Mouse (Mus musculus): Measurements from ENCODE around the gene Dusp28. TPM values are rescaled to one million over a fixed set of nuclear protein-coding genes. Genes with fewer than 3 reads are reported as not detected.

Dusp28 gene
- polyA plus RNA-seq (2012; ENCODE audit: low replicate concordance), result 14.8 TPM in 2 replicates

GRCm38 (mm10) chr1:92906779-92907631, at the start of gene Dusp28:
Gene Dusp28, plus strand, starts transcription at chr1:92906981.

GRCm38 (mm10) chr1:92902786-92903185, 4.0 kb upstream of the Dusp28 start, which contains the start of gene Ankmy1:
Gene Ankmy1, minus strand, starts transcription at chr1:92902906.

DNA sequence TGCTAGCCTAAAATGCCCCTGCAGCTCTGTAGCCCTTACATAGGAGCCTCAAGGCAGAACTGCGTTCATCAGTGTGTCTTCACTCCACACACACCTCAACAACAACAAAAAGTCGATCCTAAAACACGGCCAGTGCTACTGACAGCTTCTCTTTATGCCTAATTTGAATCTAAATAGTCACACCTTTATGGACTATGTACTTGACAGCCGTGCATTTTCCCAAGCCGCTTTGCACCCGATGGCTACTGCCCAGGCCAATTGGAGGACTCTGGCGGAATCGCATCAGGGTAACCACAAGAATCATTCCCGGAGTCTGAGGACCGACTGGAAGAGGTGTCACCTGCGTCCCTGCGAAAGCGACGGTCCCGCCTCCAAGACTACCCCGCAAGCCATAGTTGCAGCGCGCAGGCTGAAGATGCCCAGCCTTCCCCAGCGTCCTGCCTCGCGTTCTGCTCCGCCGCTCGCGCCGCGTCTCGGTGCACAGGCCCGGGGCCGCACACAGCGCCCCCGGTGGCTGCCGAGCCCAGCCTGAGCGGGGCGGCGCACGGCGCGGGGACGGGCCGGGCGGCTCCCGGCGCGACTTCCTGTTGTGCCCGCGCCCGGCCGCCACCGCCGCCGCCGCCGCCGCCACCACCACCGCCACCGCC, 3.6 kb downstream of the Dusp28 start, which contains the start of gene Rnpepl1:
TSS of gene Rnpepl1 (plus strand) at position 545 of the 647 bp plus-strand sequence.

DNA sequence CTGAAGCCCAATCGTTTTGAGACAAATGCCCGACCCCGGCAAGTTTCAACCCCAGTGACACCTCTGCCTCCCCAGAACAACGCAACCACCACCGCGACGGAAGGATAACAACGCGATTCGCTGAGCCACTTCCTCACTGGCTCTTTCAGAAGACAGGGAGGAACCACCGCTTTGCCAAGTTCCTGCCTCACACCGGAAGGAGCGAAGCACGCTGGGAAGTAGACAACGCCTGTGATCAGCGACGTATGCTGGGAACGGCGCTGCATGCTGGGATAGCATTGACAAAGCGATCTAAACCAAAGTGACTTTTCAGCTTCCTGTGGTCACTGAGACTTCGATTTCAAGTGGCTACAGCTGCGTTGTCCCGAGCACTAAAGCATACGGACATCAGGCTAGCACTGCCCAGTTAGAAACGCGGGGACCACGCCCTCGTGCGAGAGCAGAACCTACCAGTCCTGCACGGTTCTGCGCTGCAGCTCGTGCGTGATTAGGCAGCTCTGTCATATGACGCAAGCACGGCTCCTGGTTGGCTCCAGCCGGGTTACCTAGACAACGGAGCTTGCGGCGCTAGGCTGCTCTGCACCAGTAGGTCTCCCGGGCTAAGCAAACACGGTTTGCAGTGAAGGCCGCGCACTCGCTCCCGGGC, 27.5 kb downstream of the Dusp28 start, which contains the start of gene Capn10:
TSS of gene Capn10 (plus strand) at position 195 of the 646 bp plus-strand sequence.

GRCm38 (mm10) chr1:92950607-92951006, 43.8 kb downstream of the Dusp28 start, which contains the start of gene Gpr35:
Gene Gpr35, plus strand, starts transcription at chr1:92950865.

Other genes starting within 250 kb of the Dusp28 start
- gene Gpc1, start 75.3 kb upstream of the Dusp28 start, polyA plus RNA-seq (2012; ENCODE audit: low replicate concordance), result 11.9 and 27.8 TPM in 2 replicates
- 0.30 and 0.40 TPM in 2 replicates for gene Ankmy1, start 4.1 kb upstream of the Dusp28 start, polyA plus RNA-seq (2012; ENCODE audit: low replicate concordance)
- 264 and 516 TPM in 2 replicates for gene Rnpepl1, start 3.8 kb downstream of the Dusp28 start, polyA plus RNA-seq (2012; ENCODE audit: low replicate concordance)
- gene Capn10, start 27.4 kb downstream of the Dusp28 start, polyA plus RNA-seq (2012; ENCODE audit: low replicate concordance), result 13.9 and 21.5 TPM in 2 replicates
- gene Gpr35, start 43.9 kb downstream of the Dusp28 start, polyA plus RNA-seq (2012; ENCODE audit: low replicate concordance), result 5.8 and 12.5 TPM in 2 replicates
- not detected in 2 replicates for gene Aqp12, start 99.4 kb downstream of the Dusp28 start, polyA plus RNA-seq (2012; ENCODE audit: low replicate concordance)
- 0.19 and 0.28 TPM in 2 replicates for gene Kif1a, start 195.0 kb downstream of the Dusp28 start, polyA plus RNA-seq (2012; ENCODE audit: low replicate concordance)
- not detected in 2 replicates for gene Agxt, start 228.3 kb downstream of the Dusp28 start, polyA plus RNA-seq (2012; ENCODE audit: low replicate concordance)